Mouse (Mus musculus): Measurements from ENCODE around the gene B3galt6.

The B3galt6 gene

DNA sequence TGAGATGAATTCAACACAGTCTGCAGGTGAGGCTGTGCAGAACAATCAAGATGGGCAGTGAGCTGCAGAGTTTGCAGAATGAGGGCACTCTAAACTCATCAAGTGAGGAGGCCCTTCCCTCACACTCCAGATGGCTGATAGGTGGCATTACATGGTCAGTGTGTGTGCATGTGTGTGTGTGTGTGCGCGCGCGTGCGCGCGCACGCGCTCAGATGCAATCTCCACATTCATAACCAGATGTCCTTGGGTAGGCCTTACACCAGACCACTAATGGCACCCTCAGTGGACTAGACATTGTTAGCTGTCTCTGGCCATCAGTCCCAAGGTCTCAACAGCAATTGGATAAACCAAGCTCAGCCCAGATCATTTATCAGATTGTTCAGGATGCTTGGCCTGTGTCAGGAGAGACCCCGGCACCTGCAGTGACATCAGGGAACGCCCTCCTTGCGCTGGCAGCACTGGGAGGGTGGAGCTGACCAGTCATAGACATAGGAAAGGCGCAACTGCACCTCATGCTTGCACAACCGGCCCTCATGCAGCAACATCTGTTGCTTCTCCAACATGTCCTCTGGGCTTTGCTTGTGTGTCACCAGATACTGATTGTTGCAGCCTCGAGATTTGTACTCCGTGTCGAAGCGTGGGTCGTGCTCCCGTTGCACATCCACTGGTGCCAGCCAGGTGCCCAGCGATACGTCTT is 1.1 kb downstream of the B3galt6 start:
- no peak for DNase-seq

- no peak for DNase-seq
Observed at GRCm38 (mm10) chr4:155983788-155984187, 8.7 kb downstream of the B3galt6 start.

GRCm38 (mm10) chr4:155981436-155982082 is 10.9 kb downstream of the B3galt6 start:
- DNase-seq = no peak

DNA sequence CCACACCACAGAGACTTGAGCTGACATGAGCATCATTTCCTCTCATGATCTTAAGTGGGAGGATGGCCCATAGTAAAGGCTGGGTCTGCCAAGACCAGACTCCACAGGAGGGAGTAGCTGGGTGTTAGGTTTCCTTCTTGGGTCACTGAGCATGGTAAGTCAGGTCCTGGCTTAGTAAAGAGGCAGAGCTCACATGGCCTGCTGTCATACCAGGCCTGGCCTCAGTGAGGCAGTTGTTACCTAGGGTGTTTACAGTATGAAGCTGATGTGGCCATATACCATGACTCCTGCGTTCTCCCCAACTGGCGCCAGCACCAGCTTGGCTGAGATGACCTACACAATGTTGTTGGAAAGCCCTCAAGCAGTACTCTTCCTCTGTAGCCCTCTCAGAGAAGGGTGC is 19.2 kb downstream of the B3galt6 start:
- DNase-seq = no peak

- DNase-seq = no peak
Observed at GRCm38 (mm10) chr4:155972651-155973050, 19.8 kb downstream of the B3galt6 start.

GRCm38 (mm10) chr4:155970286-155970685 is 22.2 kb downstream of the B3galt6 start:
- DNase-seq = no peak

- DNase-seq = no peak
Observed at GRCm38 (mm10) chr4:155969043-155969653, 23.3 kb downstream of the B3galt6 start.

GRCm38 (mm10) chr4:155964396-155964795 is 28.1 kb downstream of the B3galt6 start:
- DNase-seq = no peak

DNA sequence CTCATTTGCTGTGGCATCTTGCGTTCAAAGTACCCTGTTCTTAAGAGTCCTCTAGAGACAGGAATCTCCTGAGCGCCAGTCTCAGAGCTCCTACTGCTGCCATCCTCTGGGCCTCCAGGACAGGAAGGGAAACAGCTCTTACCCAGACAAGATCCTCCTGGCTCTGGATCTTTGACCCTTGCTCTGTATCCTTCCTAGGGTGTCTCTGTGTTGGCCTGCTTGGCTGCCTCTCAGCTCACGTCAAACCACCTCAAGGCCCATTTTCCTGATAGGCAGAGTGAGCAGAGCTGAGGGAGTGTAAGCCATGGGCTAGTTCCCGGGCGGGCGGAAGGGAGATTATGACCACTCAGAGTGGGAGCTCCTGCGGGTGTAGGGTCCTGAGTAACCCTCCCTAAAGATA is 29.3 kb downstream of the B3galt6 start:
- DNase-seq = no peak

DNA sequence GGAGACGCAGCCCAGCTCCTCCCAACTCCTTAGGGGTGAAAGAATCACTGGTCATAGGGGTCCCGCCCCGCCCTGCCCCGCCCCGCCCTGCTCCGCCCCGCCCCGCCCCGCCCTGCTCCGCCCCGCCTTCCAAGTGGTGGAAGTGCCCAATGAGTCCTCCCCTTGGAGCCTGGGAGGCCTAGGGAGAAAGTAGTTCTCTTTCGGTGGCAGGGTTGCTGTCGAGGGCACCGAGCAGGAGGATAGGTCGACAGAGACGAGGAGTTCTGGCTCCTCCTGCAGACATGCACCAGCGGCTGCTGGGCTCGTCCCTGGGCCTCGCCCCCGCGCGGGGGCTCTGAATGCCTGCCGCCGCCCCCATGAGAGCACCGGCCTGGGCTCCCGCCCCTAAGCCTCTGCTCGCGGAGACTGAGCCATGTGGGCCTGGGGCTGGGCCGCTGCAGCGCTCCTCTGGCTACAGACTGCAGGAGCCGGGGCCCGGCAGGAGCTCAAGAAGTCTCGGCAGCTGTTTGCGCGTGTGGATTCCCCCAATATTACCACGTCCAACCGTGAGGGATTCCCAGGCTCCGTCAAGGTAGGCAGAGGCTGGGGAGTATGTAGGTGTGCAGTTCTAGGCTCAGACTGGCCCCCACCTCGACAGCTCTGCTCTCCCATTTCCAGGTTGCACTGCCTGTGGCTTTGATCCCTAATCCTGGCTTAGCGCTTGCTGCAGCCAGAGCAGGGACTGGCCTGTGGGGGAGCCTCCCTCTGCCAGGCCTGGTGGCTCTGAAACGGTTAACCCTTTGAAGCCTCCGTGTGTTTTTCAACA is 30.1 kb downstream of the B3galt6 start, which contains the start of gene C1qtnf12:
TSS of gene C1qtnf12 (plus strand) at position 152 of the 805 bp plus-strand sequence.
- DNase-seq = peak; percentile 43

GRCm38 (mm10) chr4:155959275-155959674 is 33.2 kb downstream of the B3galt6 start:
- peak; percentile 52 for DNase-seq

GRCm38 (mm10) chr4:155955491-155955890 is 37.0 kb downstream of the B3galt6 start:
- DNase-seq = no peak

DNA sequence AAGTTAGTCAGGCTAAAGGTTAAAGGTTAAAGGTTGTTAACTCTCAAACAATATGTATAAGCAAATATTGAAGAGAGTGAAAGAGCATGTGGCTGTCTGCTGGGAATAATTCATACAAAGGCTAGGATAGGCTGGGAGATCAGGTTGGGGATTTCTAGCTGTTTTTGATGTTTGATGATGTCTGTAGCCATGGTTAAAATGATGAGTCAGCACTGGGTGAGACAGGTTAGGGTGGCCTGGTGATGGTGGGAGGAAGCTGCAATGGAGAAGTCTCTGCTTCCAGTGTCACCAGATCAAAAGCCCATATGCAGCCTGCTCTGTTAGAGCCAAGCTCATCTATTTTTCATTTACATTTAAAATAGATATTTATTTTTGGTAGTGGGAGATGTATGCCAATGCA is 45.4 kb downstream of the B3galt6 start:
- no peak for DNase-seq

- no peak for DNase-seq
Observed at GRCm38 (mm10) chr4:155944271-155944670, 48.2 kb downstream of the B3galt6 start.

DNA sequence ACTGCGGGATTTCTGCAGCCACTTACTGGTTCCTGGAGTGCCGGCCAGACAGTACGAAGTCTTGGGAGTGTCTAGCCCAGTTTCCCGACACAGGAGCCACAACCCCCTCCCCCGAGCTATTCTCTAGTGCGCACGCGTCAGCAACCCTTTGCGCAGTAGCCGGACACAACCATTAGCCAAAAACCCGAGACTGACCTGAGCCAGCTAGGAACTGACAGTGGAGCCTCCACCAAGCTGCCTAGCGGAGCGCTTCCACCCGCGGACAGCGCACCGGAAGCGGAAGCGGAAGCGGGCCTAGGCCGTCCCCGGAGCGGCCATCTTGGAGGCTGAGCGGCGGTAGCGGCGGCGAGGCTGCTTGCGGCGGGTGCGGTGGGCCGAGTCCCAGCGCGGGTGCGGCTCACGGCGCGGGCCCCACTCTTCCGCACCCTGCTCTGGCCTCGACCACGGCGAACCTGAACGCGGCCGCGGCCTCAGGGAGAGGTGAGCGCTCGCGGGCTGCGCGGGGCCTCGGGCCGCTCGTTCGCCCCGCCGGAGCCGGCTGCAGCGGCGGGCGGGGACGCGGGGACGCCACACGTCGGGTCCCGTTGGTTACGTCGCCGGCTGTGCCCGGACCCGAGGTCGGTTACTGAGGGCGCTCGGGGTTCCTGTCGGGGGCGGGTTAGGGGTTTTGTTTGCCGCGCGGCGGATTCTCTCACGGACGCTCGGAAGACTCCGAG is 48.8 kb downstream of the B3galt6 start, which contains the start of gene Ube2j2:
TSS of gene Ube2j2 (plus strand) at position 298 of the 716 bp plus-strand sequence.
- peak; percentile 97 for DNase-seq

GRCm38 (mm10) chr4:155943049-155943452 is 49.4 kb downstream of the B3galt6 start:
- no peak for DNase-seq

Measured in right cerebral cortex, postnatal 25 days (tissue).